Mouse (Mus musculus) 3T3-L1 (cell line): ENCODE results near the gene Galk1.

Source experiments
- DNase-seq: peaks from one replicate; pipeline ENCODE4 v3.0.0-alpha.2; 2015; ENCODE audit warnings: low read depth, low spot score

The Galk1 gene

GRCm38 (mm10) chr11:115983291-115983690 lies 29.2 kb downstream of the Galk1 start:
- no peak for DNase-seq

GRCm38 (mm10) chr11:115982472-115982871 lies 30.0 kb downstream of the Galk1 start:
- DNase-seq, result no peak

- no peak for DNase-seq
Measured at GRCm38 (mm10) chr11:115975544-115975943, 37.0 kb downstream of the Galk1 start.

GRCm38 (mm10) chr11:115975083-115975420 lies 37.5 kb downstream of the Galk1 start:
- no peak for DNase-seq

GRCm38 (mm10) chr11:115974309-115975082 lies 38.0 kb downstream of the Galk1 start, which contains the start of gene Itgb4:
Itgb4 (plus strand) TSS chr11:115974709.
- no peak for DNase-seq

GRCm38 (mm10) chr11:115971016-115971415 lies 41.5 kb downstream of the Galk1 start:
- DNase-seq, result peak; percentile 64

GRCm38 (mm10) chr11:115970006-115970673 lies 42.4 kb downstream of the Galk1 start:
- DNase-seq, result peak; percentile 78

GRCm38 (mm10) chr11:115968731-115969405 lies 43.7 kb downstream of the Galk1 start:
- peak; percentile 44 for DNase-seq

GRCm38 (mm10) chr11:115964977-115965604 lies 47.4 kb downstream of the Galk1 start:
- DNase-seq, result peak; percentile 77

- DNase-seq, result no peak
Measured at GRCm38 (mm10) chr11:115962651-115963412, 49.7 kb downstream of the Galk1 start.

- no peak for DNase-seq
Measured at GRCm38 (mm10) chr11:115959018-115959417, 53.5 kb downstream of the Galk1 start.
